Mouse (Mus musculus): Measurements from ENCODE around the gene Il27ra. TPM values are rescaled to one million over a fixed set of nuclear protein-coding genes. Genes with fewer than 3 reads are reported as not detected.

Gene Il27ra
- polyA plus RNA-seq, 1 experiment from 2014 or later: 0.43 TPM

DNA sequence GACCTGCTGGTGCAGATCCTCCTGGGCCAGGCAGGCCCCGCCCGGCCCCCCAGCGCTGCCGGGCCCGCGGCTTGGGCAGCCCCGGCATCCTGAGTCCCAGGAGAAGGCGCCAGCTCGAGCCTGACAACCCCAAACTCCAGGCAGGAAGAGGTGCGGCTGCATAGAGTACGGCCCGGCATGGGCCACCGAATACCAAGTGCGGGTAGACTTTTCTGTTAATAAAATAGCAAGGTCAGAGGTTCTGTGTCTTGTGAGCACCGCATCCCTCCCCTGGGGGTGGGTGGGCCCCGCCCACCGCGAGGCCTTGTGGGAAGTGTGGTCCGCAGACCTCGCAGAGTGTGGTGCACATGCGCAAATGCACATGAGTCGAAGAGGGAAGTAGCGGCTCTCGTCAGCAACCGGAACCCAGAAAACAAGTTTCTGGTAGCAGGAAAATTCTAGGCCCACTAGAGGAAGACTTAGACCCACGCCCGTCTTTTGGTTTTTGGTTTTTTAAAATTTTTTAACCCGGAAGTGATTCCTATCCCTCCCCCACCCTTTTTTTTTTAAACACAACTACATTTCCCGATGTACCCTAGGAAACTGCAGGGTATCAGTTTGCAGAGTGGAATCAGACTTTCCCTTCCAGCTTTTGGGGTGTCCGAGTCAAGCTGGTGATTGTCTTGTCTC lies 37.7 kb downstream of the Il27ra start:
- WGBS: under 1% methylated on average over 30 of the region's 30 CpGs
- Histone ChIP-seq H3K4me3 (ENCODE audit: low read depth, low read length) (peak overlapping the region; percentile 44), H3K27ac (ENCODE audit: low read depth, low read length) (peak overlapping the region; percentile 61), H3K36me3 (ENCODE audit: control insufficient read depth, insufficient read depth, low read length) (peaks cover 5% of the 10 kb centered on the region; the same call in 1 of the 2 replicates), H3K4me1 (ENCODE audit: control insufficient read depth, insufficient read depth, low read length) (peaks cover 7% of the 10 kb centered on the region; the same call in 1 of the 2 replicates), H3K4me2 (ENCODE audit: low read depth, low read length) (peak overlapping the region; percentile 94), H3K27me3 (ENCODE audit: control insufficient read depth, insufficient read depth, low read length) (0 out of 2 replicates have a peak, but pooled peaks cover 6% of the 10 kb centered on the region), H3K9me3 (ENCODE audit: control insufficient read depth, low read length) (no peaks in the 10 kb centered on the region), H3K9ac (replicated peaks; ENCODE audit: low read depth, low read length) (peak overlapping the region; percentile 67)
- peak; percentile 73 for ATAC-seq (ENCODE audit: low read depth)

DNA sequence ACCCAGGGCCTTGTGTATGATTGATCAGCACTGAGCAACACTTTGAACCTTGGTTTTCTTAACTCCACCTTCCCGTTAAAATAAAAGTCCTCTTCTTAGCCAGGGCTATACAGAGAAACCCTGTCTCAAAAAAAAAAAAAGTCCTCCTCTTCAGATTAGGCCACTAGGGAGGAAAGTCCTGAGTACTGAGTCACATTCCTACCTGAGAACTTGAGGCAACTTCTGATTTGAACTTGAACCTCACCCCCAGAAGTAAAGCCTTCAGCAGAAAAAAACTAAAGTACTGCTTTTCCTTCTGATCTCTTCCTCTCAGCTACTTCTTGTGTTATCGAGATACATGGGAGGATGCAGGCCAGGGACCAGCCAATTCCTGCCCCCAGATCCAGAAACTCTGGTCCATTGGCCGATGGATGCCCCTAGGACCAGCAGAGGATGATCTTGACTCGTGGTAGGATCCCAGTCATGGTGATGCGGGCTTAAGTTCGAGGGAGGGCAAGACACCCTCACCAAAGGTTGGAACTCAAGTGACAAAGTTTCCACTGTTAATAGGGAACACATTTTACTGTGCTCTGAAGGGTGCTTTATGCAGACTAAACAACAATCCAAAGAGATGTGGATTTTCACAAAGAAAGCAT lies 38.7 kb downstream of the Il27ra start:
- Histone ChIP-seq H3K9ac (replicated peaks; ENCODE audit: low read depth, low read length) (no peak overlapping the region), H3K36me3 (ENCODE audit: control insufficient read depth, insufficient read depth, low read length) (peaks cover 5% of the 10 kb centered on the region; the same call in 1 of the 2 replicates), H3K4me3 (ENCODE audit: low read depth, low read length) (peak overlapping the region; percentile 44), H3K4me2 (ENCODE audit: low read depth, low read length) (peak overlapping the region; percentile 94), H3K9me3 (ENCODE audit: control insufficient read depth, low read length) (no peaks in the 10 kb centered on the region), H3K4me1 (ENCODE audit: control insufficient read depth, insufficient read depth, low read length) (peaks cover 17% of the 10 kb centered on the region), H3K27ac (ENCODE audit: low read depth, low read length) (no peak overlapping the region), H3K27me3 (ENCODE audit: control insufficient read depth, insufficient read depth, low read length) (0 out of 2 replicates have a peak, but pooled peaks cover 6% of the 10 kb centered on the region)
- ATAC-seq (ENCODE audit: low read depth): no peak
- 78% methylated on average over 6 of the region's 6 CpGs for WGBS

DNA sequence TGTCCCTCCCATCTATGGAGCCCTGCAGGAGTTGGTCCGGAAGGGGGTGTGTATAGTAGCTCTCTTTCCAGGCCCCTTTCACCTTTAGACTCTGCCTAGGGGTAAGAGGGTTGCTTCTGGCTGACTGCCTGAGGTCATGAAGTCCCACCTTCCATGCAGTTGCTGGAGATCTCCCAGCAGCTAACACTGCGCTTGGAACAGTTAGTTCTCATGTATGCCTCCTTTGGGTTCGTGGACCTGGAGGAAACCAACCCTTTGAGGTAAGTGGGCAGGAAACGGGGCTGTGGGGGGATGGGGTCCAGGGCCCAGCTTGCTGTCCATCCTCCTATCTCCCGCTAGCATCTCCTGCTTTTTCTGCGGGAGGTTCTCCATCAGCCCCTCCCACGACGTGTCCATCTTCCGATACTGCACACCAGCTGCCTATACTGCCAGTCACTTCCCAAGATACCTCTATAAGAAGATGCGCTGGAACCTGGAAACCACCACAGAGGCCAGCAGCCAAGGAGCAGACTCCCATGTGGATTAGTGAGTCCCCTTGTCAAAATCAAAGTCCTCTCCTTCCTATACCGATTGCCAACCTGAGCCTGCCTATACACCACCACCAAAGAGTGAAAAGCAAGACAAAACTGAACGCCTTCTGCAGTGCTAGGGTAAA lies 39.3 kb downstream of the Il27ra start:
- Histone ChIP-seq H3K36me3 (ENCODE audit: control insufficient read depth, insufficient read depth, low read length) (peaks cover 5% of the 10 kb centered on the region; the same call in 1 of the 2 replicates), H3K4me2 (ENCODE audit: low read depth, low read length) (no peak overlapping the region), H3K4me3 (ENCODE audit: low read depth, low read length) (no peak overlapping the region), H3K4me1 (ENCODE audit: control insufficient read depth, insufficient read depth, low read length) (peaks cover 18% of the 10 kb centered on the region), H3K27me3 (ENCODE audit: control insufficient read depth, insufficient read depth, low read length) (0 out of 2 replicates have a peak, but pooled peaks cover 6% of the 10 kb centered on the region), H3K27ac (ENCODE audit: low read depth, low read length) (no peak overlapping the region), H3K9ac (replicated peaks; ENCODE audit: low read depth, low read length) (no peak overlapping the region), H3K9me3 (ENCODE audit: control insufficient read depth, low read length) (no peaks in the 10 kb centered on the region)
- 68% methylated on average over 12 of the region's 12 CpGs for WGBS
- ATAC-seq (ENCODE audit: low read depth): no peak

DNA sequence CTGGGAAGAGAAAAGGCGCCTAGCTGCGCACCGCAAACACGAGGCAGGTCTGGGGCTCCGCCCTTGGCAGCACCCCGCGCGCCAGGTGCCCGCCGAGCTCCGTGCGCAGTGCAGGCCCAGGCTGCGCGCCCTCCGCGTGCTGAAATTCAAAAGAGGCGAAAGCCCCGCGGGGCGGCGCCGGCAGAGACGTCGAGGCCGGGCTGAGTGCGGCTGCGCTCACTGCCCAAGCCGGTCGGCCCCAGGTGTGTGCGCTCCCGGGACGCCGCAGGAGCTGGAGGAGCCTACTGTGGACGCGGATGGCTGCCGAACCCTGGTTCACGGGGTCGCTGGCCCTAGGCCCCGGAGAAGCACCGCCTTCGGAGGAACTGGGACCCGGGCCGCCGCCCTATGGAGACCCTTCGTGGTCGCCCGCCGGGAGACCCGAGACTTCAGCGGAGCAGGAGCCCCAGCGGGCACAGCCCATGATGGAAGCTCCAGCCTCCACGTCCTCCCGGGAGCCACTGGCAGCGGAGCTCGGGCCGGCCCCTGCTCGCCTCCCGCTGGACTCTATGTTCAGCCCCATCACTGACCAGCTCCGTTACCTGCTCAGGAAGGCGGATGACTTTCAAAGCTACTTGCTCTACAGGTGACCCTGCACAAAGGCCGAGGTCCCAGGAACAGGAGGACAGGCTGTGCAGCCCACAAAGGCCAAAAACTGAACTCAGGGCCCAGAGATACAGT lies 40.9 kb downstream of the Il27ra start, which contains the start of gene 1700067K01Rik:
Gene 1700067K01Rik, plus strand, starts transcription at position 222 of the 720 bp plus-strand sequence.
- no peak within 1 kb of the TSS for H3K4me3 ChIP-seq (ENCODE audit: low read depth, low read length)
- peaks cover 18% of the 10 kb centered on the region for H3K4me1 ChIP-seq (ENCODE audit: control insufficient read depth, insufficient read depth, low read length)
- no peaks in the 10 kb centered on the region for H3K9me3 ChIP-seq (ENCODE audit: control insufficient read depth, low read length)
- WGBS: 16% methylated on average over 61 of the region's 61 CpGs
- peak within 1 kb of the TSS; percentile 39; the same call in 1 of the 2 replicates for H3K9ac ChIP-seq (replicated peaks; ENCODE audit: low read depth, low read length)
- ATAC-seq (ENCODE audit: low read depth): no peak
- 0 out of 2 replicates have a peak, but pooled peaks cover 6% of the 10 kb centered on the region for H3K27me3 ChIP-seq (ENCODE audit: control insufficient read depth, insufficient read depth, low read length)
- peaks cover 5% of the 10 kb centered on the region; the same call in 1 of the 2 replicates for H3K36me3 ChIP-seq (ENCODE audit: control insufficient read depth, insufficient read depth, low read length)
- no peak within 1 kb of the TSS for H3K27ac ChIP-seq (ENCODE audit: low read depth, low read length)
- no peak within 1 kb of the TSS; the same call in 1 of the 2 replicates for H3K4me2 ChIP-seq (ENCODE audit: low read depth, low read length)

DNA sequence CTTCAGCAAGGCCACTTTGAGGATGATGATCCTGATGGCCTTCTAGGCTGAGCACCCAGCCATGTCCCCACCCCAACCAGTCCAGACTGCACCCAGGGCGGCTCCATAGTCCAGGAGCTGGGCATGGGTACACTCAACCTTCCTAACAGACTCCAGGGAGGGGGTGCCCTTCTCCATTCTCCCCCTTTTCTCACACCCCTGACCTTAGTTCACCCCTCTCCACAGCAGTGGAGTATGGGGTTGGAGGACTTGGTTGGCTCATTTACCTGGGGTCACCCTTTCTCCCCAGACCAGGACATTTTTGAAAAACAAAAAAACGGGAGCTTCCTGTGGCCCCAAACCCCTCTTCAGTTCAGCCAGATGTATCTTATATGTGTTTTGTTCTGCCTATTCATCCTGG lies 42.6 kb downstream of the Il27ra start:
- peaks cover 5% of the 10 kb centered on the region; the same call in 1 of the 2 replicates for H3K36me3 ChIP-seq (ENCODE audit: control insufficient read depth, insufficient read depth, low read length)
- H3K9ac ChIP-seq (replicated peaks; ENCODE audit: low read depth, low read length): no peak overlapping the region
- H3K4me1 ChIP-seq (ENCODE audit: control insufficient read depth, insufficient read depth, low read length): peaks cover 18% of the 10 kb centered on the region
- 0 out of 2 replicates have a peak overlapping the region, but pooled peaks have one; percentile 5 for H3K4me2 ChIP-seq (ENCODE audit: low read depth, low read length)
- no peak overlapping the region for H3K27ac ChIP-seq (ENCODE audit: low read depth, low read length)
- WGBS: 92% methylated on average over 2 of the region's 2 CpGs
- ATAC-seq (ENCODE audit: low read depth): no peak
- 0 out of 2 replicates have a peak, but pooled peaks cover 6% of the 10 kb centered on the region for H3K27me3 ChIP-seq (ENCODE audit: control insufficient read depth, insufficient read depth, low read length)
- H3K4me3 ChIP-seq (ENCODE audit: low read depth, low read length): no peak overlapping the region
- no peaks in the 10 kb centered on the region for H3K9me3 ChIP-seq (ENCODE audit: control insufficient read depth, low read length)

DNA sequence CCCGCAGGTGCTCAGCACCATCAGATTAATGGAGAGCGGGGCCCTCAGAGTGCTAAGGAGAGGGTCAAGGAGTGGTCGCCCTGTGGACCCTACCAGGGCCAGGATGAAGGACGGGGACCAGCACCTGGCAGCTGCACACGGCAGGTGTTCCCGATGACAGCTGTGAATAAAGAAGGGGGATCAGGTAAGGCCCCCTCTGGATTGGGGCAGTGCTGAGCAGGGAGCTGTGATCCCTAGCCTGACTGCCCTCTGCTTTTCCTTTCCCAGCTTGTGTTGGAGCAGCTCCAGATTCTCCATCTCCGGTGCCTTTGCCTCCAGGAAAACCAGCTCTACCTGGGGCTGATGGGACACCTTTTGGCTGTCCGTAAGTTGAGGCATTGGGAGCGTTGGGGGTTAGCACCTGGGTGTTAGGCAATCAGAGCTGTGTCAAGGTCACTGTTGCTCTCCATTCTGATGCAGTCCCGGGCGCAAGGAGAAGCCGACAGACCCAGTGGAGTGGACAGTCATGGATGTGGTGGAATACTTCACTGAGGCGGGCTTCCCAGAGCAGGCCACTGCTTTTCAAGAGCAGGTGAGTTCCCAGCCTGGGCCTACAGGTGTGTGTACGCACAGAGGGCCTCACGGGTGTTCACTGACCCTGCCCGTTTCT lies 43.2 kb downstream of the Il27ra start:
- peaks cover 5% of the 10 kb centered on the region; the same call in 1 of the 2 replicates for H3K36me3 ChIP-seq (ENCODE audit: control insufficient read depth, insufficient read depth, low read length)
- H3K4me1 ChIP-seq (ENCODE audit: control insufficient read depth, insufficient read depth, low read length): peaks cover 15% of the 10 kb centered on the region
- H3K9me3 ChIP-seq (ENCODE audit: control insufficient read depth, low read length): no peaks in the 10 kb centered on the region
- H3K27ac ChIP-seq (ENCODE audit: low read depth, low read length): no peak overlapping the region
- H3K9ac ChIP-seq (replicated peaks; ENCODE audit: low read depth, low read length): peak overlapping the region; percentile 85; the same call in 1 of the 2 replicates
- ATAC-seq (ENCODE audit: low read depth): no peak
- peak overlapping the region; percentile 72 for H3K4me2 ChIP-seq (ENCODE audit: low read depth, low read length)
- WGBS: 73% methylated on average over 16 of the region's 16 CpGs
- H3K4me3 ChIP-seq (ENCODE audit: low read depth, low read length): peak overlapping the region; percentile 75
- H3K27me3 ChIP-seq (ENCODE audit: control insufficient read depth, insufficient read depth, low read length): 0 out of 2 replicates have a peak, but pooled peaks cover 6% of the 10 kb centered on the region

DNA sequence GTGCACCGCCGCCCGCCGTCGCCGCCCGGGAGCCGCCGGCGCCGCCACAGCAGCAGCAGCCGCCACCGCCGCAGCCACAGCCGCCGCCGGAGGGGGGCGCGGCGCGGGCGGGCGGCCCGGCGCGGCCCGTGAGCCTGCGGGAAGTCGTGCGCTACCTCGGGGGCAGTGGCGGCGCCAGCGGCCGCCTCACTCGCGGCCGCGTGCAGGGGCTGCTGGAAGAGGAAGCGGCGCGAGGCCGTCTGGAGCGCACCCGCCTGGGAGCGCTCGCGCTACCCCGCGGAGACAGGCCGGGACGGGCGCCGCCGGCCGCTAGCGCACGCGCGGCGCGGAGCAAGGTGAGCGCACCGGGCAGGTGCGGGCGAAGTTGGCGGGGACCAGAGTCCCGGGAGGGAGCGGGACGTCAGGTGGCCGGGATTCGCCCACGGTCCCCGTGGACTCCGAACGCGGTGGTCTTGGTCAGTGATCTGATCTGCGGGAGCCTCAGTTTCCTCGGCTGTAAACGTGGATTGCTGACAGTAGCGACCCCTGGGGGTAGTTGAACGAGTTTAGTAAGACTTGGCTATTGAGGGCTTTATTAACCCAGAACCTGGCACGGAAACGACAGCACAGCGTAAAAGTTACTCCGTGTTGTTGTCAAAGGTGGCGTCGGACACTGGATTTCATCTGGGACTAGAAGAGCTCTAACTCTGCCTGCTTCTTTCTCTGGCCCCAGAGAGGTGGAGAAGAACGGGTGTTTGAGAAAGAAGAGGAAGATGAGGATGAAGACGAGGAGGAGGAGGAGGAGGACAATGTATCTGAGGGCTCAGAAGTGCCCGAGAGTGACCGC lies 43.9 kb downstream of the Il27ra start:
- Histone ChIP-seq H3K27ac (ENCODE audit: low read depth, low read length) (peak overlapping the region; percentile 74), H3K36me3 (ENCODE audit: control insufficient read depth, insufficient read depth, low read length) (peaks cover 10% of the 10 kb centered on the region; the same call in 1 of the 2 replicates), H3K4me3 (ENCODE audit: low read depth, low read length) (peak overlapping the region; percentile 75), H3K9me3 (ENCODE audit: control insufficient read depth, low read length) (no peaks in the 10 kb centered on the region), H3K27me3 (ENCODE audit: control insufficient read depth, insufficient read depth, low read length) (0 out of 2 replicates have a peak, but pooled peaks cover 6% of the 10 kb centered on the region), H3K4me1 (ENCODE audit: control insufficient read depth, insufficient read depth, low read length) (peaks cover 13% of the 10 kb centered on the region), H3K9ac (replicated peaks; ENCODE audit: low read depth, low read length) (peak overlapping the region; percentile 85), H3K4me2 (ENCODE audit: low read depth, low read length) (peak overlapping the region; percentile 72)
- WGBS: 1% methylated on average over 54 of the region's 92 CpGs
- peak; percentile 12; the same call in 1 of the 2 replicates for ATAC-seq (ENCODE audit: low read depth)
